Mouse (Mus musculus) kidney, adult 9 months (tissue): Measurements from ENCODE around the gene Zfyve26.
"Not testable (repeated sequence)": the region's sequence is repeated elsewhere in the genome, so short reads cannot be mapped to it uniquely, and the experiment has no call there.

Experiments
- DNase-seq: peaks from one replicate; pipeline ENCODE4 v3.0.0; 2022

The Zfyve26 gene

DNA sequence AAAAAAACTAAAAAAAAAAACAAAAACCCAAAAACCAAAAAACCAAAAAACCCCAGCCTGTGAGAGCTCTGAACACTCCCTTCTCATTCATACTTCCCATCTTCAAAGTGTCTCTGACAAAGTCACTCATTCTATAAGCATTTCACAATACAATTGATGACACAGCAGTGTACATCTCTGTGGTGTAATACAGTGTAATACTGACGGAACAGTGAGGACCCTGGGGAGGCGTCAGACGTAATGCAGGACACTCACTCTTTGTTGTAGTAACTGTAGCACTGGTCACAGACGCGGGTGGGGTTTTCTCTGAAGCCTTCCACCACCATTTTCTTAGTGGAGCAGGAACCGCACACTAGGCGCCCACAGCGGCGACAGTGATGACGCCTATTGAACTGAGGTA is 41.1 kb downstream of the Zfyve26 start:
- no peak for DNase-seq

DNA sequence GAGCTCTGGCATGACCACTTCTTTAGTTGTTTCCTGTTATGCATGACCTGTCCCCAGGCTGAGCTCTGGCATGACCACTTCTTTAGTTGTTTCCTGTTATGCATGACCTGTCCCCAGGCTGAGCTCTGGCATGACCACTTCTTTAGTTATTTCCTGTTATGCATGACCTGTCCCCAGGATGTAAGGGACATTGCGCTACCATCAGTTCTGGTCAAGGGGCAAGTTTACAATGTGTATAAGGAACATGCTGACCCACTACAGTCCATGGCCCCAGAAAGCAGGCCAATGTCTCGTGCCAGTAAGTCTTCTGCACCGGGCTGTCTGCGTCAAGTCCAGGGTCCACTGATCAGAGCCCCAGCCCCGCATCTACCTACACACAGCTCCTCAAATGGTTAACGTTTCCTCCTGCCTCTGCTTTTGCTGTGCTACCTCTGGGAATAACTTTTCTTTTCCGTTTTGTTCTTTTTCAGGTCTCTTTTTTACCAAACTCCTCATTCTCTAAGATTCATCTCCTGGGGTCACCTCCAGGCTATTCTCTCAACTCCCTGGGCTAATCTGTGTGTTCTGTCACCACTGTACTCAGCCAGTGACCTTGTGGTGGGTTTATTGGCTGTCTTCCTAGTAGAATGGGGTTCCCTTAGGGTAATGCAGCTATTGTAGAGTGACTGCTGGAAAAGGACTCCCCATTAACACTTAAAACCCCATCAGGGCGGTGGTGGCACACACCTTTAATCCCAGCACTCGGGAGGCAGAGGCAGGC is 42.6 kb downstream of the Zfyve26 start:
- peak; percentile 11 for DNase-seq

GRCm38 (mm10) chr12:79248110-79248509 is 48.0 kb downstream of the Zfyve26 start:
- no peak for DNase-seq

DNA sequence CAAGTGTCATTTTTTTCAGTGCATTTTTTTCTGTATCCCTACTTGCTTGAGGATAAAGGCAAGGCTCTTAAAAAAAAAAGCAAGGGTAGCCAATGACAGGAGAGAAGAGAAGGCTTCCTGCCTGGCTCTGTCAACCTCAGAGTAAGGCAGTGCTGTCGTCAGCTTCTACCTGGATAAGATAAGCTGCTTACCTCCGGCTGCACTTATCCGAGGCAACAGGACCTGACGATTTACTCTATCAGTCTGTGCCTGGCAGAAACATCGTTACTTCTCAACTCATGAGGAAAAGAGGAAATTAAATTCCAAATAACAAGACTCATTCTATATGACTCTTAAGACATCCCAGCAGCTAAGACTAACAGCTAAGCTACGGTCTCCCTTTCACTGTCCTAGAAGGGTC is 53.2 kb downstream of the Zfyve26 start:
- DNase-seq: no peak

- DNase-seq: no peak
These were observed 54.1 kb downstream of the Zfyve26 start for GRCm38 (mm10) chr12:79241985-79242384.

DNA sequence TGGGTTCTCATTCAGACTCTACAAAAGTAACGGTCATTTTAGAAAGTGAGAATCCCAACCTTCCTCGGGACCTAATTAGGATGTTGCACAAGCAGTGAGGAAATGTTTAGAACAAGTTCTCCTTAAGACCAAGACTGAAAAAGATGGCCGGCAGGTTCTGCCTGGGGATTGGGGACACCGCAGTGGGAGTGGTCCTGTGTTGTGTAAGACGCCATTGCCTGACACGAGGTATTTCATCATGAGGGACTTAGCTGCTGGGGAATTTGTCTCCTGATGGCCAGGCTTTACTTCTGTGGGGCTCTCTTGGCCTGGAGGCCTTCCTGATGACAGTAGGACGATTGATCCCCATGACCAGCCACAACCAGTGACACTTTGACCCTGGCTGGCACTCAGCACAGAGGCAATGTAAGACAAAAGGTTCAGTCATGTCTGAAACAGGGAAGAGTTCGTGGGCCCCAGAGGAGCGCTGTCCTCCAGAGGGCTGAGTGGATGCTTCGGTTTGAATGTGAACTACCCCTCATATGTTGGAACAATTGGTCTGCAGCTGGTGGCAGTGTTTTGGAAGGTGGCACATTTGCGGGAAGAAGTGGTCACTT is 60.5 kb downstream of the Zfyve26 start:
- no peak for DNase-seq

GRCm38 (mm10) chr12:79217511-79217910 is 78.6 kb downstream of the Zfyve26 start:
- DNase-seq: peak; percentile 6

DNA sequence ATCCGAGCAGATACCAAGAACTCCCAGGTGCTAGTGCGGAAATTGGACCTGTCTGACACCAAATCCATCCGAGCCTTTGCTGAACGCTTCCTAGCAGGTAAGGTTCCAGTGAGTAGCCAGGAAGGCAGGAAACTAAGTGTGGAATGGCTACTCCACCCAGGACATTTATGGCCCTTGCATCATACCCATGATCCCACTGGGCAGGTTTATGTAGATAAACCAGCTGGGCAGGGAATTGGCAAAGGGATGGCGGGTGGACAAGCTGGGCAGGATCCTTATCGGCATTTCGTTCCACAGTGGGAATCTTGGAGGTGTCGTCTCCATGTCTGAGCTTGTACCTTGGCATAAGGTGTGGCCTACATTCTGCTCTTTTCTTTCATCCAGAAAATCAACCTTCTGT is 84.7 kb downstream of the Zfyve26 start:
- DNase-seq: no peak

DNA sequence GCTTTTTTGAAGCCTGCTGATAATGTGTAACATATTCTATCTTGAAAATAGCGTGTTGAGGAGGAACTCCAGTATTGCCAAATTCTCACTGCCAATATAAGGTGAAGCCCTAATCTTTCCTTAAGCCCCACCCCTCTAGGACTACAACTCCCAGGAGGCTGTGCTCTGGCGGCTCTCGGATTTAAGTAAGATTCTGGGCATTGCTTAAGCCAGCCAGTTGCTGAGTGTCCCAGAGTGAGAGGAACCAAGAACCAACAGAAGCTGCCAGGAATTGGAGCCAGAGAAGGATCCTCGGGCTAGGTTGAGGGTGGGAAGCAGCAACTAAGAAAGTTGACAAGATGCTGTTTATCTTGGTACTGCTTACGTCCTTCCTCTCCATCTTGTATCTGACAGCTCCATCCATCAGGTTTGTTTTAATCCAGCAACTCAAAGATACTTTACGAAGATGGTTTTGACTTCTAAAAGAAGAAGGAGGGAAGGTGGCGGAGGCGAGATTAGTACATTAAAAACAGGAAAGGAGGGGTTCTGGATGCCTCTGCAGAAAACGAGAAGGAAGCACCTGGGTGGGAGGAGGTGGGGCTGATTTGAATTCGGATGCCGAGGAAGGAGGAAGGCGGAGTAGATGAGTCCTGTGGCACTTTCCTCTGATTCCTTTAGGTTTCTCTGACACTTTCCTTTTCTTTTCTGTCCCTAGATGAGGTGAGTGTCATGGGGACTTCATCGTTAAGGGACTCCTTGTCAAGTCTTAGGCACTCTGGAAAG is 87.2 kb downstream of the Zfyve26 start, which contains the start of gene Rdh12:
TSS of gene Rdh12 (plus strand) at position 212 of the 762 bp plus-strand sequence.
- DNase-seq: no peak

- DNase-seq: no peak
These were observed 94.2 kb downstream of the Zfyve26 start for GRCm38 (mm10) chr12:79201882-79202281.

GRCm38 (mm10) chr12:79197105-79197504 is 99.0 kb downstream of the Zfyve26 start:
- no peak for DNase-seq

DNA sequence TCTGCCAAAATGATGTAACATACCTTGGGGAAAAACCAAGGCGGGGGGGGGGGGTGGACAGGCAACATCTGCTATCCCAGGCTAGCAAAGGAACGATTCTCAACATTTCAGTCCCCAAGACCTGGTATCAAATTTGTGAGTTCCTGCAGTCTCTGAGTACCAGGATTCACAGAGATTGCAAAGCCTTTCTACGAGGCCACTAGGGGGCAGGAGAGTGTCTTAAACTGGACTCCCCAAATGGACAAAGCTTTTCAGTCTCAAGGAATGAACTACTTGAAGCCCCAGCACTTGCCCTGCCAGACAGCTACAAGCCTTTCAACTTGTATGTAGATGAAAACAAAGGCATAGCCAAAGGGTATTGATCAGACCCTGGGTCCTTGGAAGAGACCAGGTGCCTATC is 102.7 kb downstream of the Zfyve26 start:
- DNase-seq: peak; percentile 72

GRCm38 (mm10) chr12:79192193-79192592 is 103.9 kb downstream of the Zfyve26 start, which contains the start of gene Rdh11:
Gene Rdh11, minus strand, starts transcription at chr12:79192293.
- DNase-seq: peak; percentile 38

GRCm38 (mm10) chr12:79191701-79192100 is 104.4 kb downstream of the Zfyve26 start:
- peak; percentile 72 for DNase-seq

- peak; percentile 58 for DNase-seq
These were observed 105.0 kb downstream of the Zfyve26 start for GRCm38 (mm10) chr12:79190931-79191673.

DNA sequence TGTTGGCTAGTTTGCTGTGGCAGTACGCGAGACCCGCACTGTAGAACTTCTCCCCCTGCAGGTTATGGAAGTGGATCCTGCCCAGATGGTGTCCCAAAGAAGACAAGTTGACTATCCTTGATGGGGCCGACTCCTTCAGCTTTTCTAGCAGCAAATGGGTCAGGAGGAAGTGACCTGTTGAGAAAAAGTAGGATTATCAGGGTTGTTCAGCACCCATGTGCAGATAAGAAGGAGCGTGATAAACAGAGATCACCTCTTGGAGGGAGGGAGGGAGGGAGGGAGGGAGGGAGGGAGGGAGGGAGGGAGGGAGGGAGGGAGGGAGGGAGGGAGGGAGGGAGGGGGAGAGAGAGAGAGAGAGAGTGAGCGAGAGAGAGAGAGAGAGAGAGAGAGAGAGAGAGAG is 110.9 kb downstream of the Zfyve26 start:
- not testable (repeated sequence) for DNase-seq
